Mouse (Mus musculus) midbrain, embryonic 11.5 days (tissue): ENCODE measurements around the gene Trim44. TPM values are rescaled to one million over a fixed set of nuclear protein-coding genes. Genes with fewer than 3 reads are reported as not detected.

Source experiments
- ATAC-seq: fragments of 200-750 bp; cut with Nextera tagmentation; 2 replicates; pipeline ENCODE4 v1.8.0; 2017; ENCODE audit warnings: moderate TSS enrichment, moderate library complexity; ENCODE audit not compliant: low FRiP score
- DNase-seq: peaks from one replicate; pipeline ENCODE4 v3.0.0; 2015; ENCODE audit warnings: low spot score; ENCODE audit errors: missing footprints
- H3K27ac ChIP-seq: fragments of 300-500 bp; sonication (generic); 2 replicates; pipeline ENCODE4 v1.5.1; 2014; ENCODE audit warnings: low read depth, low read length
- H3K27me3 ChIP-seq: fragments of 300-500 bp; sonication (generic); 2 replicates; pipeline ENCODE4 v1.6.1; 2014; ENCODE audit warnings: mild to moderate bottlenecking, low read length, moderate library complexity, mixed read lengths; ENCODE audit not compliant: control insufficient read depth, insufficient read depth
- H3K36me3 ChIP-seq: fragments of 300-500 bp; sonication (generic); 2 replicates; pipeline ENCODE4 v1.6.1; 2014; ENCODE audit warnings: mild to moderate bottlenecking, low read length, moderate library complexity, mixed read lengths; ENCODE audit not compliant: control insufficient read depth, insufficient read depth
- H3K4me1 ChIP-seq: fragments of 300-500 bp; sonication (generic); 2 replicates; pipeline ENCODE4 v1.6.1; 2014; ENCODE audit warnings: low read length; ENCODE audit not compliant: control insufficient read depth, insufficient read depth
- H3K4me2 ChIP-seq: fragments of 300-500 bp; sonication (generic); 2 replicates; pipeline ENCODE4 v1.6.1; 2014; ENCODE audit warnings: mild to moderate bottlenecking, moderate library complexity
- H3K4me3 ChIP-seq: fragments of 300-500 bp; sonication (generic); 2 replicates; pipeline ENCODE4 v1.5.1; 2014; ENCODE audit warnings: low read depth, low read length
- H3K9ac ChIP-seq: fragments of 300-500 bp; sonication (generic); 2 replicates; pipeline ENCODE4 v1.6.1; 2014; ENCODE audit warnings: low read length
- H3K9me3 ChIP-seq: fragments of 300-500 bp; sonication (generic); 2 replicates; pipeline ENCODE4 v1.6.1; 2016; ENCODE audit warnings: low read length; ENCODE audit not compliant: control insufficient read depth
- WGBS: fragments of 180-500 bp; shearing (Covaris S2); extraction: QIAGEN DNeasy Blood & Tissue Kit; methylation state at CpG from one replicate; pipeline ENCODE4 v1.1.7; 2014; 5-methylcytosine and 5-hydroxymethylcytosine counted together
- polyA plus RNA-seq: library from polyadenylated mRNA; unstranded; fragments of >200 nt; fragmentation: Nextera tagmentation; extraction: Ambion mirVana; gene quantifications from 2 replicates; pipeline ENCODE4 v1.2.1, GENCODE M21; 2014

The Trim44 gene
- 40.7 and 44.4 TPM in 2 replicates for polyA plus RNA-seq

DNA sequence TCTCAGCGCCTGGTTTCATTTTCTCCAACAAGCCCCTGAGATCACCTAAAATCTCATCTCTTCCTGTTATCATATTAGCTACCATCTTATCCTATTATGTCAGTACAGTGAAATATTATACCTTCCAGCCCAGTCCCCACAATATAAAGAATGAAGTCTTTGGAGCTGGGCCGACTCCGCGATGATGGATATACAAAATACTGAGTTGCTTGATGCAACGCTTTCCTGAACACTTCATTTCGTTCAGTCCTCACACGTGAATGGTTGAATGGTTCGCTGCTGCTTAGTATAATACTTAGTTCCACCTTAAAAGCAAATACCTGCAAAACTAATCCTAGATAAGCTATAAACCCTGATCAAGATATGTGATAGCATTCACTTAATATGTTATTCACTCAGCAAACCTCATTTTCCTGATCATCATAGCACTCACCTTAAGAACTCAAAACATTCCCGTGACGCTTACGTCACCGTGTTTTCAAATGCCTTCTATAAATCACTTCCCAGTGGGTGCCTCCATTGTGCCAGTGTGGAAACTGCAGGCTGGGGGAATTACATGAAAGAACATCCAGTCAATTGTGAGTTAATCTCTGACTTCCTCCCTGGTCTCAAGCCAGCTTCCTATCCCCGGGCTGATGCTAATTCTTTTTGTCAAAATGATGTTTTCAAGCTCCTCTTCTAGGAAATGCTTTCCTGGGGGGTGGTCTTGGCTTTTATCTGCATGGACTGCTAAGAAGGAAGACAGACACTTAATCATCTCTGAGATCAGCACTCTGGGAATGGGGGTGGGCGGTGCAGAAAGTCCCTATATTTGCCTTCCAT is at the start of gene Trim44:
TSS of gene Trim44 (minus strand) at position 466 of the 822 bp plus-strand sequence.
- no peaks in the 10 kb centered on the region for H3K9me3 ChIP-seq
- H3K4me1 ChIP-seq: peaks cover 3% of the 10 kb centered on the region
- no peaks in the 10 kb centered on the region for H3K36me3 ChIP-seq
- H3K9ac ChIP-seq: no peak within 1 kb of the TSS
- H3K4me3 ChIP-seq: no peak within 1 kb of the TSS
- DNase-seq (peak; percentile 86), ATAC-seq (no peak)
- no peak within 1 kb of the TSS for H3K27ac ChIP-seq
- 36% methylated on average over 14 of the region's 14 CpGs for WGBS
- H3K4me2 ChIP-seq: no peak within 1 kb of the TSS
- H3K27me3 ChIP-seq: no peaks in the 10 kb centered on the region

DNA sequence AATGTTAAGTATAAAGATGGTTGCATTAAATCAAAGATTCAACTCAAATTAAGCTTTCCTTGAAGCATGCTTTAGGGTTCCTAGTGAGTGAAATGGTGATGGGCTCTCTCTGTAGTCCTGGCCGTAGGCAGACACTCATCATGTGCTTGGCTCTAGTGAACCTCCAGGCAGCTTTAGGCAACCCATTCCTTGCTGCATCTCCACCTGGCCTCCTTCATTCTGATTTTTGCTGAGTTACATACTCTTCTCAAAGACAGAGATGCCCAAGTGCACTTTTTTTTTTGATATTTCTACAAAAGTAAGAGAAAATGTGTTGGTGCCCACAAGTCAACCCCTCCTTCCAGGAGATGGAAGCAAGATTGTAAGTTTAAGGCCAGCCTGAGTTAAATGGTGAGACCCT is 47.5 kb upstream of the Trim44 start:
- peaks cover 5% of the 10 kb centered on the region for H3K4me1 ChIP-seq
- peak; percentile 62 for DNase-seq
- ATAC-seq: no peak
- 86% methylated on average over 1 of the region's 1 CpGs for whole genome bisulfite sequencing
- no peaks in the 10 kb centered on the region for H3K36me3 ChIP-seq
- no peak overlapping the region for H3K9ac ChIP-seq
- no peak overlapping the region for H3K4me3 ChIP-seq
- H3K4me2 ChIP-seq: no peak overlapping the region
- H3K27me3 ChIP-seq: no peaks in the 10 kb centered on the region
- no peak overlapping the region for H3K27ac ChIP-seq
- H3K9me3 ChIP-seq: no peaks in the 10 kb centered on the region

DNA sequence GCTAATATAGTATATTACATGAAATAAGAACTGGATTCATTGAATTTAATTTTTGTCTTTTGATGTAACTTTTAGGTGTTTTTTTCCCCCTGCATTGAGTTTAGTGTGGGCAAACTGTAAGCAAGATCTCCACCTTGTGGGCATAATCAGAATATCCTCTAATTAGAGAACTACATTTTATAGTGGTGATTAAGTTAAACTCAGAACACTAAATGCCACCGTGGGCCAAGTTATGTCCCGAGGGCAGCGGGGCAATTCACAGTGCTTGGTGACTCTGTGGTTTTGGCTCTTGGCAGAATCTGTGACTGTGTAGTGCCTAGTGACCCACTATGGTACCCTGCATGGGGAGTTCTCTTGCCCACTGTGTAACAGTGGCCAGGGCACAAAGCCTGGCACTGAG is 45.8 kb upstream of the Trim44 start:
- ATAC-seq (no peak), DNase-seq (peak; percentile 85)
- H3K9ac ChIP-seq: no peak overlapping the region
- H3K27ac ChIP-seq: no peak overlapping the region
- no peaks in the 10 kb centered on the region for H3K9me3 ChIP-seq
- no peaks in the 10 kb centered on the region for H3K27me3 ChIP-seq
- 56% methylated on average over 3 of the region's 3 CpGs for WGBS
- H3K4me3 ChIP-seq: no peak overlapping the region
- H3K4me2 ChIP-seq: no peak overlapping the region
- H3K4me1 ChIP-seq: peaks cover 12% of the 10 kb centered on the region
- H3K36me3 ChIP-seq: no peaks in the 10 kb centered on the region

DNA sequence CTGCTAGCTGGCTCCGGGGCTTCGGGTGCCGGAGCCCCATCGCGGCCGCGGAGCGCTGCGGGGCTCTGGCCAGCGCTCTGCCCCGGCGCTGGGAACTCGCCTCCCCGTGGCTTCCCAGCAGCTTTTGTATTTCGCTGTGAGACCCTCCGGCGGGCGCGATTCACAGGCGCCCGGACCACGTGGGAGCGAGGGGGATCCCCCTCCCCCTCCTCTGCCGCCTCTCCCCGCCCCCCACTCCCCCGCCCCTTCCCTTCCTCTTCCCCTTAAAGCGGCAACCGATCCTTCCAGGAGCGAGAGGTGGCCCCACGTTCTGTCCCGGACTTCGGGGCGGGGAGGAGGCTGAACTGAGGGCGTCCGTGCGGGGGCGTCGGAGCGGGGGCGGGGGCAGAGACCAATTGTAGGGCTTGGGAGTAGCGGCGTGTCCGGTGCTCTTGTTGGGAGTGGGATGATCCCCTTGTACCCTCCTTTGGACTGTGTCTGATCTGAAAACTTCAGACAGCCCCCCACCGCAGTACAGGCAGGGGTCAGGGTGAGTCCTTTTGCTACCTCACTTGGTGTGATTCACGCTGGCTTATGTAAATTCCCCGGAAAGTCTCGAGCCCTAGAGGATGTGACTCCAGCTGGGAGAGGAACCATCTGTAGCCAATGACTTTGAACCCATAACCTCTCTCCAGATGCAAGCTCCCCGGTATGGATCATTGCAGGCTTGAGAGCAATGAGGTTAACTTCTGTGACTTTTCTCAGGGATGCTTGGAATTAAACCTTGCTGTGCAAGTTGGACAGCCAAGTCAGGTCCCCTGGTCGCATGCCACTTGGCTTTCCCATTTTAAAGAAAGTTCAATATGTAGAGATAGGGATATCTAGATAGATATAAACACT is 44.3 kb upstream of the Trim44 start, which contains the start of gene Fjx1:
TSS of gene Fjx1 (minus strand) at position 829 of the 879 bp plus-strand sequence.
- H3K4me3 ChIP-seq: peak within 1 kb of the TSS; percentile 86
- peak within 1 kb of the TSS; percentile 95 for H3K4me2 ChIP-seq
- peak; percentile 88 for ATAC-seq

DNA sequence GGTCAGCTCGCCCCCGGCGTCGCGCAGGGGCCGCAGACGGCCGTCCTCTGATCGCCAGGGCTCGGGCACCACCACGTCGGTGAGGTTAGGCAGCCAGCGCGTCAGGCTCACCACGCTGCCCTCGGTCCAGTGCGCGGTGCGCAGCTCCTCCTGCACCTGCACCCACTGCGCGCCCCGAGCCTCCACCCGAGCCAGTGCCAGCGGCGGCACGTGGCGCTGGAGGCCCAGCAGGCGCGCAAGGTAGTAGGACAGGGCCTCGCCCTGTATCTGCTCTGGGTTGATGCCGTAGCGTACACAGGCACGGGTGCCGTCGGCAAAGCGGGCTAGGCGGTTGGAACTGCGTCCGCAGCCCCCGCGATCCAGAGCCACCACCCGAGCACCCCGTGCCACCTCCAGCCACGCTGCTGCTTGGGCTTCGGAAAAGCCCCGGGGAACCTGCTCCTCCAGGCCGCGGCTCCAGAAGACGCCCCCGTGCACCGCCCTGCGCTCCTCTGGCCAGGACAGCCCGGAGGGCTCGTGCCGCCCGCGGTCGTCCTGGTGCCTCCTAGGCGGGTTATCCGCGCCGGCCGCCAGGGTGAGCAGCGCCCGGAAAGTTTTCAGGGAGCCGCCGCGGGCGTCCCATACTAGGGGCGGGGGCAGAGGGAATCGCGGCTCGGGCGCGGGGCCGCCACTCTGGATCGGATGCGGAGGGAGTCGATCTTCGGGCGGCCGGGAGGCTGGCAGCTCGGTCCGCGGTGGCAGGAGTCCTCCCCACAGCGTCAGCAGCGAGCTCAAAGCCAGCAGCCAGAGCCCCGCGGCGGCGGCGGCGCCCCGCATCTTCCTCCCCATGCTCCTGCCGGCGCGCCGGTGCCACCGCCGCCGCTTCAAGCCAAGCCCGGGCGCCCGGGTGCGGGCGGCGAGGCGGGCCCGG is 43.4 kb upstream of the Trim44 start:
- peak overlapping the region; percentile 95 for H3K4me2 ChIP-seq
- H3K9me3 ChIP-seq: no peaks in the 10 kb centered on the region
- H3K4me3 ChIP-seq: peak overlapping the region; percentile 86
- ATAC-seq (peak; percentile 53), DNase-seq (peak; percentile 96)
- no peaks in the 10 kb centered on the region; the same call in 1 of the 2 replicates for H3K36me3 ChIP-seq
- peak overlapping the region; percentile 98 for H3K9ac ChIP-seq
- H3K4me1 ChIP-seq: peaks cover 13% of the 10 kb centered on the region
- WGBS: under 1% methylated on average over 101 of the region's 109 CpGs
- H3K27me3 ChIP-seq: no peaks in the 10 kb centered on the region
- peak overlapping the region; percentile 96 for H3K27ac ChIP-seq

More for the DNA sequence above, 44.3 kb upstream of the Trim44 start, which contains the start of gene Fjx1:
- H3K4me1 ChIP-seq: peaks cover 13% of the 10 kb centered on the region
- no peaks in the 10 kb centered on the region for H3K9me3 ChIP-seq
- peak within 1 kb of the TSS; percentile 96 for H3K27ac ChIP-seq
- peak within 1 kb of the TSS; percentile 98 for H3K9ac ChIP-seq
- H3K36me3 ChIP-seq: no peaks in the 10 kb centered on the region; the same call in 1 of the 2 replicates
- H3K27me3 ChIP-seq: no peaks in the 10 kb centered on the region
- WGBS: under 1% methylated on average over 46 of the region's 49 CpGs
- peak; percentile 96 for DNase-seq

DNA sequence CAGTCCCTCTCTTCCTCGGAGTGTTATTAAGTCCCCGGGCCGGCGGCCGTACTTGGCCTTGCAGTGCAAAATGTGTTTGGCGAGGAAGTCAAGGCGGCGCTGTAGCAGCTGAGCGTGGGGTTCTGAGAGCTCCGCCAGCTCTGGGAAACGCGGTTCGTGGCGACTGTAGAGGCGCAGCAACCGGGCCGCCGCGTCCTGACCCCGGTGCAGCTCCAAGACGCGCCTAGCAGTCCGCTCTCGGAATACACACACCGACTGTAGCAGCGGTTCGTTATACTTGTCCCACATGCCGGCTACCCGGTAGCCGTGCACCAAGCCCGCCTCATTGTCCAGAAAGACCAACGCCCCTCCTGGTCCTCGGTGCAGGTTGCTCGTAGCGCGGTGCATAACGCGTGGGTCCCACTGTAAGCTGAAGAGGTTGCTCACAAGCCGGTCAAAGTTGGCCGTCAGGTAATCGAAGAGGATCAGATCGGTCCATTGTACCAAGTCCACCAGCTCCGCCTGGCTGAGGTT is 42.7 kb upstream of the Trim44 start:
- no peaks in the 10 kb centered on the region for H3K9me3 ChIP-seq
- no peaks in the 10 kb centered on the region for H3K27me3 ChIP-seq
- peak overlapping the region; percentile 96 for H3K27ac ChIP-seq
- no peaks in the 10 kb centered on the region; the same call in 1 of the 2 replicates for H3K36me3 ChIP-seq
- peak overlapping the region; percentile 98 for H3K9ac ChIP-seq
- DNase-seq: peak; percentile 97
- peak overlapping the region; percentile 95 for H3K4me2 ChIP-seq
- peak overlapping the region; percentile 86 for H3K4me3 ChIP-seq
- peaks cover 13% of the 10 kb centered on the region for H3K4me1 ChIP-seq
- WGBS: under 1% methylated on average over 43 of the region's 43 CpGs
- ATAC-seq: peak; percentile 8; the same call in 1 of the 2 replicates

DNA sequence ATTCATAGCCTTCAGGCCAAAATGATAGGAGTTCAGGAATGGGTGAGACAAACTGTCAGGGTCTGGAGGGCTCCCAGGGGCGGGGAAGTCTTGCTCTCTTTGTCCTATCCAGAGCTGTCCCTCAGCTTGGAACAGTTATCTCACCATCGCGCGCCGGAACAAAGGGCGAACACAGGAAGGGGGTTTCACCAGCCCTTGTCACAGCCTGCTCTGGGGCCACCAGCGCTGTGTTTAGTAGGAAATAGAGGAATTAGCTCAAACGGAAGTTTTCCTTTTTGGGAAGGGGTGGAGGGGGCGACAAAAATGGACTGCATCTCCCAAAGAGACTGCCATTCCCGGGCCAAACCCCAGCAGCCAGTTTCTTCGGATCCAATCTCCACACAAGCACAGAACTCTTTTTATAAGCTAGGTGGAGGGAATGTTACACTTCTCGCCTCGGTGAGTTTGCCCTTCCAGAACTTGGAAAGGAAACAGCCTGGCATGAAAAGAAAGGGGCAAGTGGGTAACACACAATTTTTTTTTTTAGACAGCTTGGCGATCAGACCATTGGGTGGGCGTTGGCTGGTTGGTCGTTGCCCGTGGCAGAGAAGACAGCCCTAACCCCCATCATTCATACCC is 42.1 kb upstream of the Trim44 start:
- Histone ChIP-seq H3K9me3 (no peaks in the 10 kb centered on the region), H3K36me3 (no peaks in the 10 kb centered on the region; the same call in 1 of the 2 replicates), H3K27ac (peak overlapping the region; percentile 96), H3K4me2 (peak overlapping the region; percentile 95), H3K4me1 (peaks cover 13% of the 10 kb centered on the region), H3K9ac (peak overlapping the region; percentile 98), H3K4me3 (peak overlapping the region; percentile 86), H3K27me3 (no peaks in the 10 kb centered on the region)
- WGBS: under 1% methylated on average over 17 of the region's 17 CpGs
- DNase-seq (peak; percentile 97), ATAC-seq (peak; percentile 58)

DNA sequence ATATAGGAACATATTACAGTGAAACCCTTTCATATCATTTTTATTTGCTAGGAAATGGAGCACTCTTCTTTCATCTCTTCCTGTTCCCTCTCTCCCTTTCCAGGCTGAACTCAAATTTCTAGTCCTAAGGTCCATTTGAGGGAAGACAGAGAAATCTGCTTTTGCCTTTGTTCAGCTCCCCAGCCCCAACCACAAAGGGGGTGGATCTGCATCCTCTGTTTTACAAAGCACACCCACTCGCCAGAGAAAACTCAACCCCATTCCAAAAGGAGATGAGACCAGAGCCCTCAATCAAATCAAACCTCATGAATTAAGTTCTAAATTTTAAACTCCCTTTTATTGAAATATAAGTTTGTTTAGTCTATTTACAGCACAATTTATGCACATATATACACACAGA is 41.4 kb upstream of the Trim44 start:
- H3K27ac ChIP-seq: no peak overlapping the region
- 15% methylated on average over 1 of the region's 1 CpGs for WGBS
- peaks cover 13% of the 10 kb centered on the region for H3K4me1 ChIP-seq
- peak overlapping the region; percentile 39 for H3K9ac ChIP-seq
- H3K9me3 ChIP-seq: no peaks in the 10 kb centered on the region
- H3K4me2 ChIP-seq: peak overlapping the region; percentile 95
- H3K36me3 ChIP-seq: no peaks in the 10 kb centered on the region; the same call in 1 of the 2 replicates
- no peak for DNase-seq
- no peak for ATAC-seq
- peak overlapping the region; percentile 86 for H3K4me3 ChIP-seq
- H3K27me3 ChIP-seq: no peaks in the 10 kb centered on the region
